Mouse (Mus musculus) R1 (cell line): ENCODE results near the gene Cpne4.

Experiments used
- DNase-seq: peaks from one replicate; pipeline ENCODE4 v3.0.0-alpha.2; 2018; ENCODE audit warnings: low read depth, low spot score

Cpne4 gene

DNA sequence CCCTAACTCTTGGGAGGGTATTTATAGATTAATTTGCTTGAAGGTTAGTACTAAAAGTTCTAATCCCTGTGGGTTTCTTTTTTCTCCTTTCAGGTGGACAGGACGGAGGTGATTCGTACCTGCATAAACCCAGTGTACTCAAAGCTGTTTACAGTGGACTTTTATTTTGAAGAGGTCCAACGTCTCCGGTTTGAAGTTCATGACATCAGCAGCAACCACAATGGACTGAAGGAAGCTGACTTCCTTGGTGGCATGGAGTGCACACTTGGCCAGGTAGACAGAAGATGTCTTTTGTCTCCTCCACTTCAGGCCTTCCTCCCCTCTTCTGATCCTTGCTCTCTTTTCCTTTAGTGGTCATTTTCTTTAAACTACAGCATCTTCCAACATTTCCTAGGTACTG lies 325.5 kb downstream of the Cpne4 start:
- DNase-seq = no peak

DNA sequence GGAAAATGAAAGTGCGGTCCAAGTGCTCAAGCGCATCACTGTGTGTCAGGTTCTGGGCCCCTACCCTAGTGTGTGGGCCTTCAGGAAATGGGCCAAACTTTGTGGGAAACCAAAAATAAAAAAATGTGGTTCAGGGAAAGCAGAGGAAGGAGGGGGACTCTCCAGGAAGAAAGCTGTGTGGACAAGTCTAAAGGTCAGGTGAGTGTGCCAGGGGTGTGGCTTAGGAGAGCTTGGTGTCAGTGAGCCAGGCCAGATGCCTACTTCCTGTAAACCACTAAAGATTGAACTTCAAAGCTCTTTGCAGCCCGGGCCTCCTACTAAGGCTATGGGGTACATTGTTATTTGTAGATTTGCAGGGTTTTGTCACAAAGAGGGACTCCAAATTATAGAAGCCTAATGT lies 327.1 kb downstream of the Cpne4 start:
- no peak for DNase-seq

DNA sequence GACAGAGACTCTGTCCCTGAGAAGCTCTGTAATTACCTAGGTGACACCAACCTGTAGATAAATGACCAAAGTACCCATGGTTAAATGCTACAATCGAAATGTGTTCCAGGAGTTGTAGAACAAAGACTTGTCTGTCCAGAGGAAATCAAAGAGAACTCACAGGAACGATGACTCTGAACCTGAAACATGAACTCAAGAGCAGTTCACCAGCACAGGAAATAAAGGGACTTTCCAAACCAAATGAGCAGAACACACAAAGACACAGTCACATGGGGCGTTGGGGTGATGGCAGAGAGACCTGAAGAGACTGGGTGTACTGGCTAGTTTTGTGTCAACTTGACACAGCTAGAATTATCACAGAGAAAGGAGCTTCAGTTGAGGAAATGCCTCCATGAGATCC lies 329.9 kb downstream of the Cpne4 start:
- DNase-seq = no peak

DNA sequence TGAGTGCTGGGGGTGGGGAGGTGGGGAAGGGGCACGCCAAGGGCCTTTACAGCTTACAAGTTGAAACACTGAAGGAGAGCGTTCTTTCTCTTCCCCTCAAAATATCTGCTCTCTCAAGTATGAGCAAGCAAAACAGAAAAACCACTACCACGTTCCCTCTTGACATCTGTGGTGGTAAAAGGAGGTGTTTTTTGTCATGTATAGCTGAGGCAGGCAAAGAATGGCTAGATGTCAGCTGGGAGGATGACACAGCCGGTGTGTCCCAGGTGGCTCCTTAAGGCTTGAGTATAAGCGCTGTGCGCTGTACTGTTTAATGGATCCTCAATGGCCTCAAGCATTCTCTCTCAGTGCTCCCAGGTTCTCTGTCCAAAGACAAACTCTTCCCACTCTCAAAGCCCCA lies 331.5 kb downstream of the Cpne4 start:
- no peak for DNase-seq

DNA sequence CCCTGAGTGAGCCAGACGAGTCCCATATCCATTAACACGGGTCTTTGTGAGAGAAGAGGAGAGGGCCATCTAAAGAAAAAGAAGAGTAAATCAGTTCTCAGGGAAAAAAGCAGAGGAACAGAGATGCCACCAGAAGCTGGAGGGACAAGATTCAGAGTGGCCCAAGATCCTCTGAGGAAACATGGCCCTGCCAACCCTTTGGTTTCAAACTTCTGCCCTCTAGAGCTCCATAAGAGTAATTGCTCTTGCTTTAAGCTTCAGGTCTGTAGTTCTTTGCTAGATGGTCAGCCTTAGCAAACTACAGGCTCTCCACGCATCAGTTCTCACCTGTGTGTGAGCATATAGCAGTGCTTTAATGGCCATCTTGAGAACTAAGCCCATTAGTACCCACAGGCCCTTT lies 343.4 kb downstream of the Cpne4 start:
- DNase-seq = no peak

DNA sequence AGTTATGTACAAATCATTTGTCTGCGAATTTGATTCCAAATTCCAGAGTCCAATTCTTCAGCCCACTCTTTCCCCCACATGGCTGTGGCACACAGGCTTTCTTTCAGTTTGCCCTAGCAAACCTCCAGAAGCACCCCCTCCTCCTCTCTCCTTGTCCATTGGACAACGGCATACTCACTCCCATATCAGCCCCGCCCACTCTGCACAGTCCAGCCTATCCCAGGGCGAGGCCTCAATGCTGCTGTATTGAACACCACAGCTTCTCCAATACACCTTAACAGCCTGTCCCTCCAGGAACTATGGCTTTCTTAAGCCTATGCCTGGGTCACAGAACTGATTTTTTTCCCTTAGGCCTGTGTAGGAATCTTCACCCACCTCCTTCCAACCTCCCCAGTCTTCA lies 348.3 kb downstream of the Cpne4 start:
- DNase-seq = peak; percentile 65

DNA sequence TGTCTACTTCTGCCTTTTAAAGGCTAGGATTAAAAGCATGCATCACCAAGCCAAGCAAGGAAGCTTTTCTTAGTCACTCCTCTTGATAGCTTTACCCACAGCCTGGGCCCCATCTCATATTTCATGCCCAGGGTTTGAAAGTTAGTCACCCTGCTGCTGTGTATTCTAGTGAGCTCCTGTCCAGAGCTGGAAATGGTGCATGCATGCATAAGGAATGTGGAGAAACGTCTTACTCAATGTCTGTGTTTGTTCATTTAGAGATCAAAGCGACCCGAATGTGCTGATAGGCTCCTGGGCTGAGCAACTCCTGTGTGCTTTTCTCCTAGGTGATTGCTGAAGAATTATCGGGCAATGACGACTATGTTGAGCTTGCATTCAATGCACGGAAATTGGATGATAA lies 354.0 kb downstream of the Cpne4 start:
- DNase-seq = no peak

DNA sequence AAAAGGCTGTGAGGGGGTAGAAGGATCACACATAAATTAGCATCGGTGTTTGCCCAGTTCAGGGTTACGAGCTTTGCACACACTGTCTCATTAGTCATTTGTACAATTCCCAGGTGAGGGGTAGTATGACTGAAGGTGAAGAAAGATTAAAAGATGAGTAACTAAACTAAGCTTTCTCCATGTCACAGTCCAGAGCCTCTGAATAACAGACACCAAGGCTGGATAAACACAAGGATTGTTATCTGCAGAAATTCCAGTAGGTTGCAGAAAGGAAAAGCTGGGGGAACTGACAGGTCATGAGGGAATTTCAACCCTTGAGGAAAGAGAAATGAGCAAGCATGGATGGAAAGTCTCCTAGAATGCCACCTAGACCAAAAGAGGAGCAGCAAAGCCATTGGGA lies 354.7 kb downstream of the Cpne4 start:
- DNase-seq = no peak

DNA sequence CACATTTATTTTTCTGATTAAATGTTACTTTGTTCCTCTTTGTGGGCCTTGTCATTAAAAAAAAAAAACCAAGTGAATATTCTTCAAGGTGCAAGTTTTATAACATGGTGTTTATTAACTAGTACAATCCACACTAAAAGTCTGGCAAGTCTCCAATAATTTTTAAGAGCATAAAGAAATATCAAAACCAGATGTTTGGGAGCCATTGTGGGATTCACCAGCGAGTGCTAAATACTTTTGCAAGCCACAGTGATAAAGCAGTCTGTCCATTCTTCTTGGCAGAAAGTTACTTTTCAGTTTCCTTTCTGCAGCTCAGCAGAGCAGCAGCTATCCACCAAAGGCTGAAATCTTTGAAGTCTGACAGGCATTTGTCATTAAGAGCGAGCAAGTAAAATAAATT lies 365.6 kb downstream of the Cpne4 start:
- no peak for DNase-seq

DNA sequence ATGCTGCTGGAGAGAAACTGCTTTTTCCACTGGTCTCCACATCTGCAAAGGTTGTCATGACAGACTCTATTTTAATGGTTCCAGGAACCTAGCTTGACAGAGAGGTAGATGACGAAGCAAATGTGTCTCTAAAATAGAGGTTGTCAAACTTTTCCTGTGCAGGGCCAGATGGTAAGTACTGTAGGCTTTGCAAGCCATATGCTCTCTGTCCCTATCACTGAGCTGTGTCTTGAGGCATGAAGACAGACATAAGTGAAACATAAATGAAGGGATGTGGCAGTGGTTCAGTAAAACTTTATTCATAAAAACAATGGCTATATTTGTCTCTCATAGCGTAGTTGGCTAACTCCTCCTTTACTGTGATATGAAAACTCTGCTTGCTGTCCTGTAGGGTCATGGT lies 366.2 kb downstream of the Cpne4 start:
- DNase-seq = no peak

DNA sequence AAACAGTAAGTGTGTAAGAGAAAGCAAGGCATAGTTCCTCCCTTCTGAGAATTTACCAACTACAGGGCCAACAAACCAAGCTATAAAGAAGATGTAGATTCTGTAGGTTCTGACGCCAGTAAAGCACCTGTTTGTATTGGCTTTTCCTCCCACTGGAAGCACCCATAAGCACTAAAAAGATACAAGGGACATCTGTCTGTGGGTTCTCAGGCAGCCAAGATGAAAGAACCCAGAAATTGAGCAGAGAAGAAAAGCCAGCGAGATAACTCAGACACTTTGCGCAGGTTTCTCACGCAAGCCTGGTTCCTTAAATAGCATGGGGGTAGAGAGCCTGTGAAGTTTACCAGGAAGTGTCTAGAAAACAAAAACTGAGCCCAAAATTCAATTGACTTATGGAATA lies 374.1 kb downstream of the Cpne4 start:
- DNase-seq = no peak

DNA sequence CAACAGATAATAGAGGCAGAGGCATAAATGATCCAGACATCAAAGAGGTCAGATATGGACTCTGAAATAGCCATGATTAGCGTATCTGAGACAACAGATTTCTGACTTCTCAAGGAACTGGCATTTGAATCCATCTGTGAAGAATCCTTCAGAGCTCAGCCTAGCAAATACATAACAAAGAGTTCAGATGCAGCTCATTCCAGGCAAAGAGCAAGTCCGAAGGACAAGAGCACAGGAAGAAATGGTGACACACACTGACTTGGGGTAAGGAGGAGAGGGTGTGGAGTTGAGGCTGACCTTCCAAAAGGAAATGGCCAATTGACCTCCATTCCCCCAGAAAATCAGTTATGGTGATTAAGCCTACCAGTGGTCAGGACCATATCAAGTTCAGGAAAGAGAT lies 375.0 kb downstream of the Cpne4 start:
- peak; percentile 85 for DNase-seq

DNA sequence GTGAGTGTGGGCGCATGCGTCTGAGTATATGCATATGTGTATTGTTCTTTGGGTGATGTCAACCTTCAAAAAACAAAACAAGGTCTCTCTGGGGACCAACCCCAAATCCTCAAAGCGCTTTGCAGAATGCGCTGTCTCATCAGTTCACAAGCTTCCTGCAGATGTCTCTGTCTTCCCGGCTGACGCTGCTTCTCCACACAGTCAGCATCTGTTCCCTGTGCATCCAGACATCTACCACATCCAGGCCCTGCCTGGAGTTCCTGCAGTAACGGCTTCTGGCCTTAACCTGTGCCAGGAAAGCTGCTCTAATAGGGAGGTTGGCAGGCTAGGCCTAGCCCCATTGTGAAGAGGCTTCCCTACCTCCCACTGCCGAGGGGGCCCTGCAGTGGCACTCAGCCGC lies 381.7 kb downstream of the Cpne4 start:
- peak; percentile 6 for DNase-seq

DNA sequence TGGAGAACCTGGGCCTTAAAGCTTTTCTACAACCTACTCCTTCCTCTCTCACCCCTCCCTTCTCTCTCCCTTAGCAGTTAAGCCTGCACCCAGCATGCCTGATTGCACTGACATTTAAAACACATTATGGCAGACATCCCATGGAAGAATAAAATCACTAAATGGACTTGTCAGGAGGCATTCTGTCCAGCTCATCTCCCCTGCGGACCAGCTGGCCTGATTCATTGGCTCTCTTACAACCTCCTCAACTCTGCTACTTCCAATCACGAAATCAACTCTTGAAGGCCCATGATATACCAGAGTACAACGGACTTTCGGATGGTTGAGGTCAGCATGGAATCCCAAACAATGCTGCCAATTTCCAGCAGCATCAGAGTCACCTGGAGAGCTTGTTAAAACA lies 393.3 kb downstream of the Cpne4 start:
- DNase-seq = no peak

DNA sequence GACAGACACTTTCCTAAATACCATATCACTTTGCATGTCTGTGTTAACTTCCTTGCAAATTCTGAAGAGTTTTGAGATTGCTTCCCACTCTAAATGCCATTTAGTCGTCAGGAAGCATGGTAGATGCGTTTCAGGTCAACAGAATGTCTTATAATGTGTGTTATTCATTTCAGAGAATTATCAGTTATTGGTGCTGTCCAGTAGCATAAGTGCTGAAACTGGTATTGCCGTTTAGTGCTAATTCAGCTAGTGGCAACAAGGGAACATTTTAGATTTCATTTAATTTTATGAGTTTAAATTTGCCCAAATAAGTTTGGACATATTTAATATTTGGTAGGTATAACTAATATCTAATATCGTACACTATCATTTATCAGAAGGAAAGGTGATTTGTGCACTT lies 403.5 kb downstream of the Cpne4 start:
- no peak for DNase-seq

DNA sequence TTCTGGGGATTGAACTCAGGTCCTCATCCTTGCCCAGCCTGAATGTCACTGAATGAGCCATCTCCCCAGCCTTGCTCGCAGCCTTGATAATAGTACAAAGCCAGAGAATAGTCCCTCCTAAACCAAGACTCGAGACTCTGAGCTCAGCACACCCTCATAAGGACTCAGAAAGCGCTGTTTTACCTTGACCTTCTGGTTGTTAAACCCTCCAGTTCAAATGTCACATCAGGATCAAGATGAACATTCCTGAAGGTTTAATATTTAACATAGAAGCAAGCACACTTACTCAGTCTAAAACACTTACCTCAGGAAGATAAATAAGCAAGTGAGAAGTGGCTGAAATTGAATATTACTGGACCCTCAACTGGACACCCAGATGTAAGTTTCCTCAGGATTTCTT lies 405.1 kb downstream of the Cpne4 start:
- no peak for DNase-seq

DNA sequence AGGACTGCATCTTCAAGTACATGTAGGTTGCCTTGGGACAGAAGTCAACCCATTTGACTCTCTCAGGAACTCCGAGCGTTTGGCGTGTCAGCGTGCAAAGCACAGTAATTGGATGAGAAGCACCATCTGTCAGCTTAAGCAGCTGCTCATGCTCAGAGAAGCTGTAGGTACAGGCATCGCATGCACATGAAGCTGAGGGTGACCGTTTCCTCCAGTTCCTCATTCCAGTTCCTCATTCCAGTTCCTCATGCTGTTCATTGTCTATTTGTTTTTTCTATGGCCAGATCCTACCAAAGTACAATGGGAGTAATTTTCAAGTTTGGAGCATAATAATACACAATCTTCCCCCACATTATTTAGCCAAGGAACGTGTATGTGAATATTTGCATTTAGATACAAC lies 425.7 kb downstream of the Cpne4 start:
- DNase-seq = no peak

DNA sequence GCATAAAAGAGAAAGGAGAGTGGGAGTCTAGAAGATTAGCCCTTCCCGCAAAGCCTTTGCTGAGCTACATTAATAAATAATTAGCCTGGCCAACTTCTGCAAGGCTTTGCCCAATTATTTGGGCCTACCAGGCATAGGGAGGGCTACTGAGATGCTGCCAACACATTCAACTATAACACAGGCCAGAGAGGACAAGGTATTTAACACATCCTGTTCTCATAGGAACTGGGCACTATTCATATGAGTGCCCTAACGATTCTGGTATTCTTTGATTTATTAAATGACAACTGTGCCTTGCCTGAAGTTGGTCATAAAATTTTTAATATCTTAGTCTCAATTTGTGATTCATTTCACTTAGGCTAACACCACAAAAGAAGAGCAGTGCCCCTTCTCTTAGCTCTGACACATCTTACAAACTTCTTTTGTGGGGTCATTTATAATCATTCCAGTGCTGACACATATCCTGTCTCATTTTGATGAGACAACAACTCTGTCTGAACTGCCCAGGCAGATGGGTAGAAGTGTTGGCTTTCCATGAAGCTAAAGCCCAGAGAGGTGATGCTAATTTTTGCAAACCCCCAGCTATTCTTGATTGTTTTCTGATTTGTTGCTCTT lies 435.0 kb downstream of the Cpne4 start:
- no peak for DNase-seq

DNA sequence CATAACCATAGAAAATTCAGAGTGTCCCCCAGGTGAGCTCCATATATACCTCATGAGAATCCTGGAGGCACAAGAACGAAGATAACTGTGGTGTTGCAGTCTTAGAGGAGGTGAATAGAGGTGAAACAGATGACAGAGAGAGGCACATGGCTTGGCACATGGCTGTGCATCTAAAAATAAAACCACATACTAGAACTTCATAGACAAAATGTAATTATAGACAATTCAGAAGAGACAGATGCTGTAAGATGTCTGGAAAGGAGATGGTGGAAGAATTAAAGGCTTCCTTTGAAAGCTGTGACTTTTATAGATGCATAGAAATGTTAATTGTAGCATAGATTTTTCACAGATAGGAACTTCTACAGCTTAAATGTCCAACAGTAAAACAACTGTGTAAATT lies 451.1 kb downstream of the Cpne4 start:
- DNase-seq = no peak

DNA sequence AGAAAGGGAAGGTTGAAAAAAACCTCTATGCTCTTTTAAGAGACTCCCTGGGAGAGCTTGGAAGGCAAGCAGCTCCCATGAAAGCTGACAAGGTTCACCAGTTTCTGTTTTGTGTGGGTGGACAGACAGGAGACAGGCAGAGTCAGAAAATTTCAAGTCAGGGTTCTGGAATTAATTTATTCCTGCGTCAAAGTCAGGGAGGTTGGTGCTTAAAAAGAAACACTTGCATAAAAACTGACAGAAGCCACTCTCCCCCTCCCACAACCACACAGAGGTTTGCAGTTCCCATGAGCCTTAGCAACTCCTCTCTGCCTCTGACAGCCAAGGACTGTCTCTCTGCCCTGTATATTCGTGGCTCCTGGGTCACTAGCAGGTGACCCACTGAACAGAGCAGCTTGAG lies 463.6 kb downstream of the Cpne4 start:
- no peak for DNase-seq

DNA sequence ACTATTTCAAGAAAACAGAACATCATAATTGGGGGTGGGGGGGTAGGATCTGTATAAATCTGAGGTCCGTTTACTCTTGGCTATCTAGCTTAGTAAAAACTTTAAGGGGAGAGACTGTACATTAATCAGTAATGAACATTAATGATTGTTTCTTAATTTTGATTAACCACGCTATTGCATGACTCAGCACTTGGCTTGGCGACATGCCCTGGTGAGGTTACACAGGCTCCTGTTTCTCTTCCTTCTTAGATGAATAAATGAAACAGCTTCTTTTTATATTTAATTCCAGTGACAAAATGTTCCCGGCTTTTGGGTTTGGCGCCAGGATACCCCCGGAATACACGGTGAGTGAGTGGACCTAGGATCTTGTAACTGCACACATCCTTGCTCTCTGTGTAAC lies 471.1 kb downstream of the Cpne4 start:
- DNase-seq = no peak

DNA sequence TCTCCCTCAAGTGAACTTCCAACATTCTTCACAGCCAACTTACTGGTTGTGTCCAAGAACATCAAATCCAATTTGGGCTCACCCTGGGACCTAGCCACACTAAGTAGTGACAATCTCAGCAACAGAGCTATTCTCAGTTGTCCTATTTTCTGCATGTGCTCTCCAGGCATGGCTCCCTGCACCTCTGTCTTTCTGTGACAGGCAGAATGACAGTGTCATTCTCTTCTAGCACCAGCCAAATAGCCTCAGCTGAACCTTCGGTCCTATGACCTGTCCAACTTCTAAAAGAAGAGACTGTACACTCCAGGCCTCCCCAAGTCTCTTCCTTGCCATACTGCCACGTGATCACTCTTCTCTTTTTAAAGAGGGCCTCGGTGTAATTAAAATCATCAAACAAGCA lies 481.2 kb downstream of the Cpne4 start:
- no peak for DNase-seq

DNA sequence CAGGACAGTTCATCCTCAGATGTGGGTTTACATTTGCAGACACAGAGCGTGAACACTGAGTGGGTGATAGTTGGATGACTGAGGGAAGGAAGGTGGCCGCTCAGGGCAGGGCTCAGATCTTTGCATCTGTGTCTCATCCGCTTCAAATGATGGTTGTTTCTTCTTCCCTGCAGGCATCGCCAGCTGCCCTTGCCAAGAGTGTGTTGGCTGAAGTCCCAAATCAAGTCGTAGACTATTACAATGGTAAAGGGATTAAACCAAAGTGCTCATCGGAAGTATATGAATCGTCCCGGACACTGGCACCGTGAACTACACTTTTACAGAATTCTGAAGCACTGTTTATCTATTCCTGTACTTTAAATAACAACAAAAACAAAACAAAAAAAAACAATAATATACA lies 485.5 kb downstream of the Cpne4 start:
- DNase-seq = no peak

DNA sequence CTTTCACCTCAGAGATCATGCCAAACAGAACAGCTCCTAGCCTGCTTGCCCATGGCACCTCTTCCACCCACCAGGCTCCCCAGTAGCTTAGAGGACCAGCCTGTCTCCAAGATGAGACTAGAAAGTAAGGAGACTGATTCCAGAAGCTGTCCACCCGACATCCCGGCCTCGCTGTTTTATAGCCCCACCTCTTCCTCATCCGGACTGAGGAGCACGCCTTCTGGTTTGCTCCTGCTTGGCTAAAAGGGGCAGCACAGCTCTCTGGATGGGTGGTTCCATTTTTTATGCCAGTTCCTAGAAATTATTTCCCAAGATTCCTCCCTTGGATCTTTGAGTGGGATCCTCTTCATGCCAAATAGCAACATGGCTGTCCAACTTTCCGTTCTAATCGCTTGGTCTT lies 486.6 kb downstream of the Cpne4 start:
- no peak for DNase-seq

DNA sequence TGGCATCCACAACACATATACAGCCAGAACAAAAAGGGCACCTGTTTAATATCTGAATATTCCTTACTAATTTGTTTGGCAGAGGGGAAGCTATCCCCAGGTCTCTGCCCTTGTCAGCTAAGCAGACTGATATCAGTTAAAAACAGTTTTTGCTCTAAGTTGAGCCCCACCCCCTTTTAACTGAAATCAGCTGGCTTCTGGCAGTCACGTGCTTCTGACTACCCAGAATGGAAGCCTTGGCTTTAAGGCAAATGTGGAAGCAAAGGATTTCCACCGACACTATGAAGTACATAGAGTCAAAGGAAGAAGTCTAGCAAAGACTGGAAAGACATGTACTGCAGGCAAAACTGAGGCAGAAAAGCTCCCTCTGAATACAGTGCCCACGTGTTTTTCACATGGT lies 490.8 kb downstream of the Cpne4 start:
- no peak for DNase-seq
